Comparison of ENCODE assay signal across 23 mouse cellular contexts in genomic region chr4:95839860-95840259, GRCm38 (mm10).
A peak's percentile ranks its signal among the peaks of the same experiment; 100 is the strongest.
DNase-seq lines count a peak whose midpoint lies in the region; ATAC-seq and TF ChIP-seq lines count a peak whose summit lies in the region.
"Had no signal": no experiment of that assay in that cellular context is flagged by ENCODE, and none has a peak within 500 bp of the region (broad histone marks: within the 10 kb centered on the region; RNA-seq: fewer than 3 reads in every experiment).

No protein-coding gene starts in this region.

- peak overlapping the region; percentile 38; the same call in 1 of the 2 replicates for H3K27ac ChIP-seq in forebrain, embryonic 12.5 days
- no peak overlapping the region for H3K27ac ChIP-seq in forebrain, embryonic 11.5 days (ENCODE audit: low read depth, low read length)
- H3K27ac ChIP-seq in forebrain, embryonic 16.5 days (ENCODE audit: low read length): peak overlapping the region; percentile 48
- no peak overlapping the region for H3K27ac ChIP-seq in forebrain, postnatal 0 days (ENCODE audit: low read depth, low read length)
- 0 out of 2 replicates have a peak overlapping the region, but pooled peaks have one; percentile 29 for H3K27ac ChIP-seq in kidney, embryonic 16.5 days (ENCODE audit: low read length)
- H3K27ac ChIP-seq: heart, adult 2 months; heart, embryonic 10.5 days; heart, embryonic 13.5 days; hindbrain, embryonic 14.5 days; hindbrain, postnatal 0 days had no signal

- DNase-seq in forebrain, embryonic 11.5 days (ENCODE audit: low spot score): no peak
- DNase-seq in forebrain, postnatal 0 days: no peak
- no peak for DNase-seq in kidney, adult 18-20 months
- peak; percentile 45 for DNase-seq in brain, embryonic 14.5 days (ENCODE audit: low read depth)
- DNase-seq: adrenal gland, adult 8-10 months; adrenal gland, postnatal 25 days; cerebellum, adult 18-20 months; cerebellum, adult 9-10 months; cerebellum, postnatal 14 days; gastrocnemius, postnatal 10 days; gastrocnemius, postnatal 36 days; heart, adult 2 months; heart, postnatal 14 days; heart, postnatal 4 days had no signal

- no peaks in the 10 kb centered on the region for H3K9me3 ChIP-seq in forebrain, embryonic 12.5 days
- H3K9me3 ChIP-seq in forebrain, embryonic 11.5 days (ENCODE audit: control insufficient read depth, low read length): no peaks in the 10 kb centered on the region
- H3K9me3 ChIP-seq in forebrain, embryonic 16.5 days (ENCODE audit: control insufficient read depth, low read length): no peaks in the 10 kb centered on the region
- no peaks in the 10 kb centered on the region for H3K9me3 ChIP-seq in forebrain, postnatal 0 days (ENCODE audit: low read length)
- H3K9me3 ChIP-seq in kidney, embryonic 16.5 days (ENCODE audit: low read length): no peaks in the 10 kb centered on the region
- H3K9me3 ChIP-seq: heart, embryonic 10.5 days; heart, embryonic 13.5 days had no signal

- H3K4me3 ChIP-seq in forebrain, embryonic 12.5 days (replicated peaks): no peak overlapping the region
- H3K4me3 ChIP-seq in forebrain, embryonic 11.5 days (ENCODE audit: low read depth, low read length): no peak overlapping the region
- no peak overlapping the region for H3K4me3 ChIP-seq in forebrain, embryonic 16.5 days (replicated peaks; ENCODE audit: low read length)
- H3K4me3 ChIP-seq in forebrain, postnatal 0 days (ENCODE audit: low read depth, low read length): no peak overlapping the region
- no peak overlapping the region for H3K4me3 ChIP-seq in kidney, embryonic 16.5 days (ENCODE audit: low read length)
- H3K4me3 ChIP-seq: heart, adult 2 months; heart, embryonic 10.5 days; heart, embryonic 13.5 days had no signal

- TF ChIP-seq POLR2A in brain, embryonic 14.5 days (IDR thresholded peaks at IDR 0.05; ENCODE audit: borderline replicate concordance, extremely low read depth, insufficient read depth, insufficient read length, poor library complexity, severe bottlenecking): no peak

- H3K36me3 ChIP-seq in forebrain, embryonic 12.5 days (replicated peaks): no peaks in the 10 kb centered on the region
- no peaks in the 10 kb centered on the region for H3K36me3 ChIP-seq in forebrain, embryonic 11.5 days (ENCODE audit: control insufficient read depth, insufficient read depth, low read length)
- H3K36me3 ChIP-seq in forebrain, embryonic 16.5 days (ENCODE audit: control insufficient read depth, insufficient read depth): no peaks in the 10 kb centered on the region
- H3K36me3 ChIP-seq in forebrain, postnatal 0 days (ENCODE audit: insufficient read depth): no peaks in the 10 kb centered on the region
- no peaks in the 10 kb centered on the region for H3K36me3 ChIP-seq in kidney, embryonic 16.5 days (ENCODE audit: insufficient read depth, low read length)
- H3K36me3 ChIP-seq: heart, embryonic 10.5 days; heart, embryonic 13.5 days had no signal

- TF ChIP-seq CTCF in forebrain, postnatal 0 days (IDR thresholded peaks at IDR 0.05; ENCODE audit: low read depth): no peak
- no peak for TF ChIP-seq CTCF in brain, embryonic 14.5 days (IDR thresholded peaks at IDR 0.05; ENCODE audit: borderline replicate concordance, extremely low read depth, insufficient read depth, insufficient read length)

- no peak for ATAC-seq in forebrain, embryonic 12.5 days (ENCODE audit: low FRiP score)
- ATAC-seq in forebrain, embryonic 11.5 days (replicated peaks; ENCODE audit: low FRiP score): no peak
- ATAC-seq in forebrain, embryonic 16.5 days: no peak
- ATAC-seq in forebrain, postnatal 0 days: no peak
- ATAC-seq in kidney, embryonic 16.5 days (ENCODE audit: low FRiP score, low TSS enrichment): no peak
- ATAC-seq: activated CD4-positive, CD25-positive, alpha-beta regulatory T cell, adult 4 months; hindbrain, postnatal 0 days; inflammation-experienced regulatory T-cells, adult 6 months had no signal

- no peaks in the 10 kb centered on the region for H3K27me3 ChIP-seq in forebrain, embryonic 12.5 days
- no peaks in the 10 kb centered on the region for H3K27me3 ChIP-seq in forebrain, embryonic 11.5 days (ENCODE audit: control insufficient read depth, insufficient read depth, low read length)
- no peaks in the 10 kb centered on the region for H3K27me3 ChIP-seq in forebrain, embryonic 16.5 days (replicated peaks; ENCODE audit: control insufficient read depth, insufficient read depth, low read length)
- H3K27me3 ChIP-seq in forebrain, postnatal 0 days (ENCODE audit: insufficient read depth, low read length): no peaks in the 10 kb centered on the region
- no peaks in the 10 kb centered on the region for H3K27me3 ChIP-seq in kidney, embryonic 16.5 days (ENCODE audit: insufficient read depth, low read length)
- H3K27me3 ChIP-seq: heart, embryonic 13.5 days had no signal

- 41% methylated on average over 1 of the region's 1 CpGs for WGBS in forebrain, embryonic 12.5 days
- 44% methylated on average over 1 of the region's 1 CpGs for WGBS in forebrain, embryonic 11.5 days
- WGBS in forebrain, embryonic 16.5 days: 23% methylated on average over 1 of the region's 1 CpGs
- 35% methylated on average over 1 of the region's 1 CpGs for WGBS in forebrain, postnatal 0 days
- 44% methylated on average over 1 of the region's 1 CpGs for WGBS in kidney, embryonic 16.5 days

- no peak overlapping the region for H3K4me2 ChIP-seq in forebrain, embryonic 12.5 days
- no peak overlapping the region for H3K4me2 ChIP-seq in forebrain, embryonic 11.5 days (ENCODE audit: low read depth, low read length, severe bottlenecking)
- H3K4me2 ChIP-seq in forebrain, embryonic 16.5 days (ENCODE audit: low read length): no peak overlapping the region
- H3K4me2 ChIP-seq in forebrain, postnatal 0 days (ENCODE audit: low read depth): no peak overlapping the region
- no peak overlapping the region for H3K4me2 ChIP-seq in kidney, embryonic 16.5 days (replicated peaks; ENCODE audit: low read depth, low read length)
- H3K4me2 ChIP-seq: heart, embryonic 13.5 days; hindbrain, embryonic 14.5 days had no signal

- H3K4me1 ChIP-seq in forebrain, embryonic 12.5 days: peaks cover 5% of the 10 kb centered on the region; the same call in 1 of the 2 replicates
- no peaks in the 10 kb centered on the region for H3K4me1 ChIP-seq in forebrain, embryonic 11.5 days (replicated peaks; ENCODE audit: control insufficient read depth, insufficient read depth, low read length)
- 0 out of 2 replicates have a peak, but pooled peaks cover 2% of the 10 kb centered on the region for H3K4me1 ChIP-seq in forebrain, embryonic 16.5 days (replicated peaks; ENCODE audit: control insufficient read depth, insufficient read depth, low read length)
- H3K4me1 ChIP-seq in forebrain, postnatal 0 days (ENCODE audit: insufficient read depth): no peaks in the 10 kb centered on the region
- no peaks in the 10 kb centered on the region for H3K4me1 ChIP-seq in kidney, embryonic 16.5 days (ENCODE audit: insufficient read depth, low read length)
- H3K4me1 ChIP-seq: heart, embryonic 10.5 days; heart, embryonic 13.5 days had no signal

- no peak overlapping the region for H3K9ac ChIP-seq in forebrain, embryonic 12.5 days
- no peak overlapping the region for H3K9ac ChIP-seq in forebrain, embryonic 11.5 days (ENCODE audit: low read length)
- H3K9ac ChIP-seq in forebrain, embryonic 16.5 days (replicated peaks; ENCODE audit: low read depth, low read length): no peak overlapping the region
- no peak overlapping the region for H3K9ac ChIP-seq in forebrain, postnatal 0 days
- no peak overlapping the region for H3K9ac ChIP-seq in kidney, embryonic 16.5 days (replicated peaks; ENCODE audit: low read length)
- H3K9ac ChIP-seq: heart, embryonic 13.5 days; hindbrain, embryonic 14.5 days had no signal

Comparison
In these comparisons a context has a peak if more than half of its experiments do, and no peak if none do; other contexts are left out.
1. H3K27ac ChIP-seq: peak in forebrain, embryonic 12.5 days (single experiment), forebrain, embryonic 16.5 days (single experiment) and kidney, embryonic 16.5 days (single experiment); none in forebrain, embryonic 11.5 days (single experiment) and forebrain, postnatal 0 days (single experiment).